Mouse (Mus musculus) G1E-ER4 (cell line): Measurements from ENCODE around the gene Tmem131l. TPM values are rescaled to one million over a fixed set of nuclear protein-coding genes. Genes with fewer than 3 reads are reported as not detected.

ENCODE experiments used
- GATA1 ChIP-seq: IDR thresholded peaks from one replicate; pipeline ENCODE4 v1.8.0; 2012; ENCODE audit warnings: low read length, inconsistent platforms
- polyA plus RNA-seq: library from polyadenylated mRNA; stranded (reverse); fragments of >175 nt; gene quantifications from 2 replicates; pipeline ENCODE4 v1.2.3, GENCODE M21; 2012

Tmem131l gene
- polyA plus RNA-seq, 1 experiment = 39.4 TPM

DNA sequence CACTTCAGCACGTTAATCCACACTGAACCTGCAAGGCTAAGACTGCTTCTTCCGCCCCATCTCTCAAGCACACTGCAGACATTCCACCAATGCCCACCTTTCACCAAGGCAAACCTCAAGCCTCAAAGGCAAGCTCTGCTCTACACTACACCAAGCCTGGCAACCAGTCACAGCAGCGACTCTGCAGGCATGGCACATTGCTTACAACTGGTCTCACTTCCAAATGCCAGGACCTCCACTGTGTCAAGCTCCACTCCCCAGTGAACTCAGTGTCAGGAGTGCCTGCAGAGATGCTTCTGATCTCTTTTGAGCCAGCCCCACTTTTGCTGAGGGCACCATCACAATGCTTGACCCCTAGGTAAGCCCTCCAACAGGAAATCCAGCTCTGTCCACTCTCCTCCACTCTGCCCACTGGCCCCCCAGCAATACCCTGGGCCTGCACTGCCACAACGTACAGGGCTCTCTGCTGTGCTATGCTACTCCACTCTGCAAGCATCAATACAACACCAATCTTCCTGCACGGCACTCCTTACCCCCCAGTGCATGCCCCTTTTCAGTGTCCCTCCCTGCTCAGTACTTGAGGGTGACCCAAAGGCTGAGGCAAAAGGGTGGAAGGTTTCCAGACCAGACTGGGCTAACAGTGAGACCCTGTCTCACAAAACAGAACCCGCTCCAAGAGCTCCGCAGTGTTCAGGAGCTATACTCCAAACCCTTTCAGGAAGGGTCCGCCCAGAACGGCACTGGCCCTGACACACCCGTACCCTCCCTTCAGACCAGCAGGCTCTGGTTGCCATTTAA is 6.8 kb downstream of the Tmem131l start:
- no peak for TF ChIP-seq GATA1

DNA sequence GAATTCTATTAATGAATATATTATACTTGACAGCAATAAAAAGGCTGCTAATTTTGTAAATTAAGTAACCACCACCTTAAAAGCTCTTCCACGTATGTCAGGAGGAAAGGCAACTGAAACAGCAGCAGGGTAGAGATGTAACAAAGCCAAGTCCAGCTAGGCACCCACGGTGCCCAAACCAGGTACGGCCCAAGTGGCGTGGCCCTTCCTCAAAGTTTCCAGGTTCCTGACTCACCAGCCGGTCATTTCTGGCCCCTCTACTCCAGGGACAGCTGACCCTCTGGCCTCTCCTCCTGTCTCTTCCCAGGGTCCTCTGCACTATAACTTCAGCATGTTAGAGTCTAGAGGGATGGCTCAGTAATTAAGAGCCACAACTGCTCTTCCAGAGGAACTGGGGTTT is 7.6 kb downstream of the Tmem131l start:
- no peak for TF ChIP-seq GATA1

DNA sequence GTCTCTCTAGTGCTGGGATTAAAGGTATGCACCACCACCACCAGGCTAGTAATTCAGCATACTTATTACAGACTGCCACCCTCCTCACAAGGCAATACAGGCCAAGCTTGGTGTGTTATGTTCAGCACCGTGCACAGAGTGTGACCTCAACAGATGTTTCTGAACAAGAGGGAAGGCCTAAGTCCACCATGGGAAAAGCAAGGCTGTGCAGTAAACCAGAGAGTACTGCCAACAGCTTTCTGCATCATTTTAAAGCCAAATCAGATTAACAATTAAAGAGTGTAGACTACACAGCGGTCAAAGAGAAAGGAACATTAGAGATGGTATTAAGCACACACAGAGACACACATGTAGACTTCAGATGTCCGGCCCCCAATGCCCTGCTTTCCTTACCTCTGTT is 8.8 kb downstream of the Tmem131l start:
- no peak for TF ChIP-seq GATA1

DNA sequence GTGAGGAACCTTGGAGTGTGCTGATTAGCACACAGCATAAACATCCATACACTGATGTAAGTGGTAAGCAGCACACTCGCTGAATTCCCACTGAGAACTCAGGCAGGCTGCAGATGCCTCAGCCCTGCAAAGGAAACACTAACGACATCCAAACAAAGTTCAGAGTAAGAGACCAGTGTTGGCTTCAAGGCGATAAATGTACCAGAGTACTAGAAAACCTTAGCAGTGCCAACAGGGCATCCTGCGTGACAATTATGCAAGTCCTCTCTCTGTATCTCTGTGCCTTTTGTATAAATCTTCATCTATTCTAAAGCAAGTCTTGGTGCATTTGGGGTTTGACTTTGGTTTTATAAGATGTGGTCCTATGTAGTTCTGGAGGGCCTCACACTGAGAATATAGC is 11.0 kb downstream of the Tmem131l start:
- TF ChIP-seq GATA1 = no peak

DNA sequence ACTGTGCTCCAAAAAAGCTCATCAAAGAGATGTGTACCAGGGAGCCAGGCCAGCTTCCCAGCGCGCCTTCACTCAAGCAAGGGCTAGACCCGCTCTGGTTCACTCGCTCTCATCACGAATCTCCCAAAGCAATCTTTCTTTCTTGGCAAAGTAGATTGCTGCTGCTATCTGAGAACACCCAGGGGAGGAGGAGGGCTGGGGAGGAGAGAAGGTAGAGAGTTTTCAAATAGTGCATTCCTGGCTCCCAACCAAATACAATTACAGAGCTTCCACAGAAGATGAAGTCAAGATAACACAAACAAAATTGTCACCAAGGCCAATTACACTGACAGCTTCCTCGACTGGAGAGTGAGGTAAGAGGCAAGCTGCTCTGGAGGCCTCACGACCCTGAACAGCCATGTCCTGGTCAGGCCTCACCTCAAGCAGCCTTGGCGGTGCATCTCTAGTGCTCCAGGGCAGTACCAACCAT is 12.2 kb downstream of the Tmem131l start:
- peak; percentile 11 for TF ChIP-seq GATA1

DNA sequence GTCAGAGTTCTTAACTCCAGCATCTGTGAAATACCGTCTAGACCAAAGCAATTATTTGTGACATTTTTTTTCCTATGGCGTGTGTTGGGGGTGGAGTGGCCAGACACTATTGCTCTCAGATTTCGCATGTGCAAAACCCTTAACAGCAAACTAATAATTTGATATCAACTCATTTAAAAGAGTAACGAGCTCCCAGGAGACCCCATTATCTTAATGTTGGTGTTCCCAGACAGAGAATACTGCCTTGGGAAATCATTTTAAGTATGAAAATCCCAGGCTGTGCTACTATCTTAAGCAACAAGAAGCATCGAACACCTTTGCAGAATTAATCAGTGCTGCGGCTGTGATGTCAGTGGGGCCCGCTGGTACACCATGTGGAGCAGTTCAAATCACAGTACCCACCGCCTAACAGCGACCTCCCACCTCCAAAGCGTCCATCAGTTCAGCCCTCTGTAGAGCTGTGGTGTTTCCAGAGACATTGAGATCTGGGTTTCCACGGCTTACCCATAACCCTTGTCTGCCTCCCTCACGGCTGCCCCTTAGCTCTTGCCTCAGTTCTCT is 15.4 kb downstream of the Tmem131l start:
- TF ChIP-seq GATA1 = no peak

DNA sequence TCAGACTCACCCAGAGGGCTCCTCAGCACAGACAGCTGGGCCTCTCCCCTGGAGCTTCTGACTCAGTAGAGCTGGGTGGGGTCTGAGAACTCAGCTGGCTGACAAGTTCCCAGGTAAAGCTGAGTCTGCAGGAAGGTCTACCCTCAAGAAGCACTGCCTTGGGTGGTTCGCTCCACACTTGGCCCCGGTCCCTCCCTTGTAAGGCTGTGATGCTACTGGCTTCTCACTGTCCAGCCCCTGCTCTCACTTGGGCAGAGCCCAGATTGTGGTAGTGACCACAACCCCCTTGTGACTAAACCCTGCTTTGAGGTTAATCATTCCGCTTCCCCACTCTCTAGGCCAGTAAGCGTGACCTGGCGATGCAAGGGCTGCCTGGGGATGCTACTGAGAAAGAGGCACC is 17.3 kb downstream of the Tmem131l start:
- TF ChIP-seq GATA1 = no peak

DNA sequence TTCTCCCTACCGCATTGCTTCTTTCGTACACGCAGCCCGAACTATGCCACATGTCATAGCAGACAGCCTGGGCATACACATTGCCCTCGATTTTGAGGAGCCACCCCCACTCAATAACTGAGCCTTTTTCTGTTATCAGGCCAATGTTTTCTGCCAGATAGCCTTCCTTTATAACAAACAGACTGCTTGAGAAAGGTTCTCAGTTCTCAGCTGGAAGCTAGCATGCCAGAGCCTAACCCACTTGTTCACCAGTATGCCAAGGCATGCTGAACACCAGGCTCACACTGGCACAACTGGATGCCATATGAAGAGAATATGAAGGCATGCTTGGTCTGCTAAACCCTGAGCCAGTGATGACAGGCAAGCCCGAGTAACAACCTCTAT is 17.8 kb downstream of the Tmem131l start:
- TF ChIP-seq GATA1 = no peak

DNA sequence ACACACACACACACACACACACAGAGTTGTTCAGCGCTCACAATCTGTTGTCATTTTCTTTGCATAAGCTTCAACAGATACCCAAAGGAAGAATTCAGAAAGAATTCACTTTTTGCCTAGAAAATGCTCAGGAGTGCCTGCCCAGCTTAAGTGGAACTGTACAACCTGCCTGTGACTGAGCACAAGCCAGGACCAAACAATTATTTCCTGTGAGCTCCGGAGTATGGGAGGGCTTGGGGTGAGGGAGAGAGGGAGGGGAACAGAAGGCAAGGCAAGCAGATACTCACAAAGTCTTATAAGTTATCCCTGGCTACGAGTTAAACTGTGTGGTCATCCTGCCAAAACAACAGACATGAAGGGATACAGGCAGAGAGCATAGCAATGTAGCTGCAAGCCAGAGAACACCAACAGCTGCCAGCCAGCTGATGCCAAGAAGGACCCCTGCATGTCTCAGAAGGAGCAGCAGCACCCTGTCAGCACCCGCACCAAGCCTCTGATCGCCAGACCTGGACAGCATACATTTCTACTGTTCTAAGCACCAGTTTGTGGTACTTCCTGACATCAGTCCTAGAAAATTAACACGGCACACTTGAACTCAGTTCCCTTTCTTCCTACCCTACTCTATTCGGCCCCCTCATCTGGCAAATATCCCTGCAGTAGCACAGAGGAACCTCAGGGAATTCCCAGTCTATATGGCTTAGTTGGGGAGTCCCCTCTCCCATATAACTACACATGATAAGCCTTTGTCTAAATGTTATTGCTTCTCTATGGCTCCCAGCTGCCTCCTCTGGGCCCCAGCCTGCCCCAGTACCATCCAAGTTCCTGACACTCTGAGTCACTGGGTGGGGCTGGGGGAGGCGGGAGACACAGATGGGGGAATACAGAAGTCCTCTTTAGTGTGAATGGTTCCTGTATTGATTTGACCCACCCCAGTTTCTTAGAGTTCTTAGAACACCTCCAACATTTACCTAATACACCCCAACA is 18.5 kb downstream of the Tmem131l start:
- TF ChIP-seq GATA1 = no peak

DNA sequence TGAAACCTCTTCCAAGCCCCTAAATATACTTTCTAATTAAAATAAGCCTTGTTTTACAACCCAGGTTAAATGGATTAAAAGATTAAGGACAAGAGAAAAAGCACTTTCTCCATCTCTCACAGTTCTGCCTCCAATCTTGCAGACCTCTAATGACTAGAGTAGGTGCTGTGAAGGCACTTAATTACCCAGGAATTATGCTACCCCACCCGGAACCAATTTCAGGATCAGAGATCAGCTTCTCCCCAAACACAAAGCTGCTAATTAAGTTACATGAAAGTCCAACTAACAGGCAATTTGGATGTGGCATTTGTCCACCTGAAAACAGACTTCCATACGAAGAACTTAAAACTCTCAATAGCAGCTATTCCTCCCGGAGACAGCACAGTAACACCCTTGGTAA is 19.4 kb downstream of the Tmem131l start:
- TF ChIP-seq GATA1 = no peak

DNA sequence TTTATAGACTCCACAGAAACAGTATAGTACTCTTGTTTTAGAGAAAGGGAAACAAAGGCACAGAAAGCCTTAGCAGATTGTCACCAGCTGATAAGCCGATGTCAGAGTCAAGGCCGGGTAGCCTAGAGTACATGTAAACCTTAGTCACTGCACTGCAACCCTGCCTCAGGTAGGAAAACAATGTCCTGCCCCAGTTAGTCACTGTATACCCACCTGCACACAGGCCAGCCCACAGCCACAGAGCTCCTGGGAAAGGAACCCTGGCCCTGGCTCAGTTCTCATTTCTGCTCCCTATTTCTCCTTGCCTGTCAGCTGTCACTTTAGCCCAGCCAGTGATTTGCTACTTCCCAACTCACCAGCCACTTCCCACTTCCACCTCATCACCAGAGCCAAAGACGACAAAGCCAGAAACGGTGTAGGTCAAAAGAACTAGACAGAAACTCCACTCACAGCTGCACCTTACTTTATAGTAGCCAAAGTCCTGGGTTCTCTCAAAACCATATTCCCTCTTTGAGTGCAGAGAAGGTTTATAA is 24.4 kb downstream of the Tmem131l start:
- no peak for TF ChIP-seq GATA1

DNA sequence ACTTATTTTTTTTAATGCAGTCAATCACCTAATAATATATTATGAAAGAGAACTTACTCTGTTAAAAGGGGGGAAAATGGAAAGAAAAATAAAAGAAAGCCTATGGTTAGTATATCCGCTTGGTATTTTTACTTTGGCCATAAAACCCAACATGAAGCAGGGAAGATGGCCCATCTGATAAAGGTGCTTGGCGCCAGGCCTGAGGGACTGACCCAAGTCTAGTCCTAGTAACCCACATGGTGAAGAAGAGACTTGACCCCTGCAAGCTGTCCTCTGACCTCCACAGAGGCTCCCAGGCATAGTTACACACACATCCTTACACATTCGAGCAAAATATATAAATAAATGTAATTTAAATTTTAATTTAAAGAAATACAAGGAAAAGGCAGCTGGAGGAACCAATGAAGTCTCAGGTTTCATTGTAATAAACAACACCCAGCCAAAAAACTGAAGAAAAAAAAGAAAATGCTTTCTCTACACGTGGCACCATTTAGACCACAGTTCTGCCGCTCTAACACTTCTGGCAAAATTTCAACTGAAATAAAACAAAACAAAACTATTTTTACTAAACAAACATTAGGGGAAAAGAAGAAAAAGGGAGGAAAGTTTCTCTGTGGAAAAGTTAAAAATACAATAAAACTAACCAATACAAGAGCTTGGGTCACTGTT is 28.8 kb downstream of the Tmem131l start:
- no peak for TF ChIP-seq GATA1

DNA sequence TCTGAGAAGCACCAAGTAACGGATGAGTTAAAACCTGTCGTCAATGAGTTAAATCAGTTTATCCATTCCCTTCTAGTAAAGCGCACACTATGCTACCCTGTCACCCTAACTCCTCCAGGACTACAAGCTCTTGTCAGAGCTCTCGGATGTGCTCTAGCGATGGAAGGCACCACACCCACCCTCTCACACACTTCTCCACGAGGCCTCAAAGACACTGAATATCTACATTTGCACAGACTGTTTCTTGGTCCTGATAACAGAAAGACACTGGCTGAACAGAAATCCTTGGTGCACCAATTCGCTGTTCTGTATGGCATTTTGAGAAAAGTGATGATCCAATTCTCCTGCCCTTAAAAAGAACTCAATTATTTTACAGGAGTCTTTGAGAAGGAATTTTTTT is 34.0 kb downstream of the Tmem131l start:
- no peak for TF ChIP-seq GATA1

DNA sequence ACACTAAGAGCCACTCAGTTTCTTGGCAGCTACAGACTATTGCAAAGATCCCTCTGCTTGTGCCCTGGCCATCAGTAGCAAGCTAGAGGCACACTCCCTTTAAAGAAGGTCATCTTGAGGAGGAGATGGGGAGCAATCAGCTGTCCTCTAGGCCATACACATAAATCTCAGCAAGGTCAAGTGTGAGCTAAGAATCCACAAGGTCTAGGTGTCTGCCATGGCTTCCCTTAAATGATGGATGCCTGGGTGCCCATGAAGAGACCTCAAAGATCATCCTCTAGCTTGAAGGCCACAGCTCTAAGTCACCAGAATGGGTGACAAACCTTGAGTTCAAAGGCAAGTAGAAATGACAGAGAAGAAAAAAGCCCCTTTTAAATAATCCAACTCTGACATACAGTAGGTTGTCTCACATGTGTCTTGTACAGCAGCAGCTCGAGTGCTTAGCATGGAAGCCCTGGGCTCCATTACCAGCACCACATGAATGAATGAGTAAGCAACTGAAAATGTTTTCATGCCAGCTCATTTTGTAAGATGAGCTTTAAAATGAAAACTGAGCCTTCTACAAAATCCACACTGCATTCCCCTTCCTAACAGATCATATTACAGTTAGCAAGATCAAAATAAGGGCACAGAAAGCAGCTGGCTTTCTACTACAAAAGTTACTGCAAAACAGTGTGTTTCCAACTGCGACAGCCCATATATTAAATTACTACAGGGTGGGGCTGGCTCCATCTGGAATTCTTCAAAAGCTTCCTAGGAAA is 35.5 kb downstream of the Tmem131l start:
- TF ChIP-seq GATA1 = no peak
